Mouse (Mus musculus): ENCODE data around the gene Crb1.
A peak's percentile ranks its signal among the peaks of the same experiment; 100 is the strongest.
"Not testable (repeated sequence)": the region's sequence is repeated elsewhere in the genome, so short reads cannot be mapped to it uniquely, and the experiment has no call there.

Crb1 gene

GRCm38 (mm10) chr1:139376638-139377286 lies at the start of gene Crb1:
Gene Crb1 (minus strand): TSS chr1:139377100.
- DNase-seq (ENCODE audit: low spot score), result peak; percentile 36

DNA sequence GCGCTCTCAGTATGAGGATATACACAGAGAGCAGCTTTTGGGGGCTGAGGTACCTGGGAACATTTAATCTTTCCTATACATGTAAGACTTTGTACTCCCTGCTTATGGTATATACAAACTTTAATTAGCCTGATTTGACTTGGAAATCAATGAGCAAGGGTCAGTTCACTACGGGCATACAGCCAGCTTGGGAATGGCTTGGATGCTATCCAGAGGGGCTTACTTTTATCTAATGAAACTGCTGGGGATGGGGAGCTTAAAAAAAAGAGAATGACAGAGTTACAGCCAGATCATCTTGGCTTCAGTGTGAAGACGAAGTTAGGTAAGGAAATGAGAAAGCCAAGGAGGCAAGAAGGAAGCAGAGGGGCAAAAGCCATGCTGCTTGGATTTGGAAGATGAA lies 48.1 kb upstream of the Crb1 start:
- DNase-seq (ENCODE audit: low spot score), result peak; percentile 29

GRCm38 (mm10) chr1:139423931-139424330 lies 47.0 kb upstream of the Crb1 start:
- no peak for DNase-seq (ENCODE audit: low spot score)

GRCm38 (mm10) chr1:139422941-139423340 lies 46.0 kb upstream of the Crb1 start:
- DNase-seq (ENCODE audit: low spot score), result peak; percentile 13

DNA sequence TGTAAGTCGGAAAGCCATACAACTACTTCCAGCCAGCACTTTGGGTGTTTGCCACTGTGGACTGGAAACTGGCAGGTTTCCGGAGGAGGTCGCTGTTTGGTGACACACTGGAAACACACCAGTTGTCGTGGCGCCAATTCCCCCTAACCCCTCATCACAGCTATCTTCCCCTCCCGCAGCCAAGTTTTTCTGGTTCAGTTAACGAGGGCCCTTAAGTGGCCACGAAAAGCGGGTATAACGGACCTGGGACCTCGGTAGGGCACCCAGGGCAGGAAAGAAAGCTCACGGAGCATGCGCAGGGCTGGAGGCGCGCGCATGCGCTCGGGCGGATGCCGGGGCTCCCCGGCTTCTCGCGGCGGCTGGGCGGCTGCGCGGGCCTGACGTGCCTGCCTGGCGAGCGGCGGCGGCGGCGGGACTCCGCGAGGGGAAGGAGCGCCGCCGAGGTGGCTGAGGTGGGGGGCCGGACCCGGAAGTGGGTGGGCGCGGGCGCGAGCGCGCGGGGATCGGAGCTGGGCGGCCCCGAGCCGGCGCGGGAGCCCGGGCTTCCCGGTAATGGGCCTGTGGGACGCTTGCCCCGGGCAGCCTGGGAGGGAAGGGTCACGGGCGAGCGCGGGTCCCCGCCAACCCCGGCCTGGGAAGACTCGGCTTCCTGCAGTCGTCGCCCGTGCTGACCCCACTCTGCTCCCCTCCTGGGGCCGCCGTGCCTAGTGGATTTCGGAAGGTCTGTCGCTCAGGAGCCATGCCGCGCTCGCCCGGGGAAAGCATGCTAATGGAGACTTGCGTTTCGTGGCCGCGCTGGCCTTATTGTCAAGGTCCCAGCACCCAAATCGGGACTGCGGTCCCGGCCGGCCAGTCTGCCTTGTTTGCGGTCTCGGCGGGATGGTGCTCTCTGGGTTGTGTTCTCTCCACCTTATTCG lies 45.2 kb upstream of the Crb1 start, which contains the start of gene Zbtb41:
Zbtb41 (plus strand) TSS at position 414 of the 917 bp plus-strand sequence.
- DNase-seq (ENCODE audit: low spot score), result peak; percentile 94

DNA sequence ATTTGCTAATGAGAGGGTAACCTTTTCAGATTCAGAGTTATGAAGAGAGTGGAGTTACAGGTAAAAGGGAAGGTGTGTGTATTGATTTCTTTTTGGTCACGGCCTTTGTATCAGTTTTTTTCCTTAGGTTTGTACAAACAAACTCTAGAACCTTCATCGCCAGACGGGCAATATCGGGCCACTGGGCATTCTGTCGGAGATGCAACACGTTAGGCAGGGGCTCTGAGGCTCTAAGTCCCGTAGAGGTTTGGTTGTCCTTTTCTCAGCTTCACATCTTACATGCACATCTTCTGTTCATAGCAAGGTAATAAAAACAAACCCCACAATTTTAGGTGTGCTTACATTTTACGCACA lies 44.6 kb upstream of the Crb1 start:
- DNase-seq (ENCODE audit: low spot score), result no peak

- no peak for DNase-seq (ENCODE audit: low spot score)
Observed at GRCm38 (mm10) chr1:139413465-139413864, 36.6 kb upstream of the Crb1 start.

- DNase-seq (ENCODE audit: low spot score), result not testable (repeated sequence)
Observed at GRCm38 (mm10) chr1:139412365-139412764, 35.5 kb upstream of the Crb1 start.

DNA sequence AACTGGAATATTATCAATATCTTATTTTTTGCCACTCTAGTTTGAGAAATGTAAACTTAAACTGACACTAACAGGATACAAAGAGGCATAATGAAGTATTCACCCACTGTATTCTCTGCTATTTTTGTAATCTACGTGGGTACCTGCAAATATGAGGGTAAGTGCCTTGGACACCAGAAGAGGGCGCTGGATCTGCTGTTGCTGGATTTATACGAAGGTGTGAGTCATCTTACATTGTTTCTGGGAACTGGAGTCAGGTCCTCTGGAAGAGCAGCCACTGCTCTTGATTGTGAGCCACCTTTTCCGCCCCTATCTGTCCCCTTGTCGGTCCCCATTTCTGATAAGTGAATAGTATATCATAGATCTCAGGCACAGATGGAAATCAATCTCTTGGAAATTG lies 30.8 kb upstream of the Crb1 start:
- no peak for DNase-seq (ENCODE audit: low spot score)

- DNase-seq (ENCODE audit: low spot score), result no peak
Observed at GRCm38 (mm10) chr1:139405766-139406165, 28.9 kb upstream of the Crb1 start.

DNA sequence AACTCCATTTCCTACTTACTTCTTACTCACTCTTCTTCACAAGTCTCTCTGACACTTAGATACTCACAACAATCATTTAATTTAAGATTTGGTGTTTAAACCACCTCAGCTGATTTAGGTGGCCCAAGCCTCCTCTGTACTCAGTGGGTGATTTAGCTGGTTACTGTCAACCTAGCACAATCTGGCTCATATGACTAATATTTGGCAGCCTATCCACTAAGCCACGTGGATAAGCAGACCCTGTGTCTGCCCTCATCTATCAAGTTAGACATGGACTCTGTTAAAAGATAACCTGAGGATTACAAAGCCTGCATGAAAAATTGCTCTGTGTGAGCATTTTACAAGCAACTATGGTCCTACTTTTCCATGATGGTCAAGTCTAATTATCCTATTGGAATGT lies 19.7 kb upstream of the Crb1 start:
- no peak for DNase-seq (ENCODE audit: low spot score)

DNA sequence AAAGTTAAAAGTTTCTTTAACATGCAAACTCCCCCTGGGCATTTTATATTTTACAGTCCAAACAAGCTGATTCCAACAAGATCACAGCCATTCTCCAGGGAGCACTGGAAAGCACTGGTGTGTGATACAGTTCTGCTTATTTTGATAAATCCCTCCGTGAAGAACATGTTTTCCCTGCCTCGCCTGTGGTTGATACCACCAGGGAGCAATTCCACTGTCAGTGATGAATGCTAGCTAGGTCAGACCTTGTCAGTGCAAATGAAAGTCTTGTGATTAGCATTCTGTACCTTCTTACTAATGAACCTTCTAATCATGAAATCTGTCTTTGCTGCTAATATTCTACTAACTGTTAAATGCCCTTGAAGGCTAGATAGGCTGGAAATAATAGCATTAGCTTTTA lies 14.8 kb upstream of the Crb1 start:
- no peak for DNase-seq (ENCODE audit: low spot score)

- DNase-seq (ENCODE audit: low spot score), result no peak
Observed at GRCm38 (mm10) chr1:139379621-139379984, 2.7 kb upstream of the Crb1 start.

DNA sequence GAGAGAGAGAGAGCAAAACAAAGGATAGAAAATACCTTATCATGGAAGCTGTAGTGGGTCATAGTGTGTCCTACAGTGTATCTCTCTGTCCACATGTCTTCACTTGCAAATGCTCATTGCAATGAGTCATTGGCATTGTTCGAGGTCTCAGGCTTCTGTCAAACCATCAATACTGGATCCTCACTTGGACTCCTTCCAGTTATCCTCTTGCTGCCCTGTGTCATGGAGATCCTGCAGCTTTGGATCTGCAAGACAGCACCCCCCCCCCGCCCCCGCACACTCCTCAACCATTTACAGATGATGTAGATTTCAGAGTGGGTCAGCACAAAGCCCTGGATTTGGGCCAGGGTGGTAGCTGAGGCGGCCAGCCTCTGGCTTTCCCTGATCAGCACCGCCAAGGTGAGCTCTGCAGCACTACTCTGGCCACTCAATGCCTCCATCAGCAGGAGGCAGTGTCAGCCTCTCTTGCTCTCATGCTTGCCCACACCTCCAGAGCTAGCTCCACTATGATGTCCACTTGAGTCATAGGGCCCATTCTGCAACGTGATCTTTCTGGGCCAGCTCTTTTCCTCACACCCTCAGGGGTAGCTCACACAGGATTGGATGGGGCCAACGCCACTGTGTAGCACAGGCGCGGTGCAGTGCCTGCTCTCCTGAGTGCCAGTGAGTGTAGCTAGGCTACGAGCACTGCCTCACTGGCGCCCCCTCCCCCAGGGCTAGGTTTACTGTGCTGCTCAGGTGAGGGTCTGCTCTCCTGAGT lies 2.1 kb upstream of the Crb1 start:
- peak; percentile 55 for DNase-seq (ENCODE audit: low spot score)

GRCm38 (mm10) chr1:139375900-139376299 lies 1.0 kb downstream of the Crb1 start:
- DNase-seq (ENCODE audit: low spot score), result no peak

DNA sequence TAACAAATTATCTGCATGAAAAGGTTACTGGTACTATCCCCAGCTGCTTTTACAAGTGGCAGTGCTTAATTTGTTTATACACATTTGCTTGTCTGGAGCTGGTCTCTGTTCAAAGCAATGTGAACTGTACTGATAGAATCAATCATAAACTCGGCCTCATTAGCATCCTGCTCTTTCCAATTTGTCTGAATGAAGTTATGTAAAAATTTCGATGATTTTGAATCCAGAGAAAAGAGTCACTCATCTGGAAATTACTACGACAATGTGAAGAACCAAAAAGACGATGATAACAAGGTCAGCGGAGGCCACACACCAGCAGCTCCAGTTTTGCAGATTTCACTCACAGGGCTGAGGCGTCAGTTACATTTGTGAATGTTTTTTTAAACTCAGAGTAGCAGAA lies 5.6 kb downstream of the Crb1 start:
- no peak for DNase-seq (ENCODE audit: low spot score)

- DNase-seq (ENCODE audit: low spot score), result no peak
Observed at GRCm38 (mm10) chr1:139348566-139348965, 28.3 kb downstream of the Crb1 start.

DNA sequence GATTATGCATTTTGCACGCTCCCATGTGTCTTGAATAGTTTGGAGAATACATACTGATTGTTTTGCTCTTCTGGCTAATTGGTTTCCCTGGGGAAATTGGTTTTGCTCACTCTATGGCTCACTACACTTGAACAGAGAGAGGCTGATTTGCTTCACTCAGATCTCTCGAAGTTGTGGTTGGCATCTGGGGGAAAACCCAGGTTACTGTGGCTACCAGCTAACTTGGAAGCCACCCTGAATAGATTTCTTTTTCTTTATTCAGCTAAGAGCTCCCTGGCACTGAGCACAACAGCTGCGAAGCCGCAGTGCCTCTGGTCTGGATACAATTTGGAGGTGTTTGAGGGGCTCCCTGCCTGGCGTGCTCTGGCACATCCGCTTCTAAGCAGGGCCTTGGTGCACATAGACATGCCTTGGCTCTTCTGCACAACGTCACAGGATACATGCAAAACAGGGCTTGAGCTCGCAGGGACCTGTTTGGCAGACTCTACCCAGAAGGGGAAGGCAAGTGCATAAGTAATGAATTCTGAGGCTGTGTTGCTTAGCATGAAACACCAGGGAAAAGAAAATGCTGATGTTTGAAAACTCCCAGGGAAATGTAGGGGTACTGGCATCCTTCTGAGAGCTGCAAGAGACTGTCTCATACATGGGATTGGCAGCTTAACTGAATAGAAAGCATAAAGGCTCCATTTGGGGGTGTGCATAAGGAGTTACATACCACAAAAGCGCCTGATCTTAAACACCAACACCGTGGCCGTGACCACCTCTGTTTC lies 30.1 kb downstream of the Crb1 start:
- no peak for DNase-seq (ENCODE audit: low spot score)

GRCm38 (mm10) chr1:139346030-139346601 lies 30.8 kb downstream of the Crb1 start:
- DNase-seq (ENCODE audit: low spot score), result no peak

DNA sequence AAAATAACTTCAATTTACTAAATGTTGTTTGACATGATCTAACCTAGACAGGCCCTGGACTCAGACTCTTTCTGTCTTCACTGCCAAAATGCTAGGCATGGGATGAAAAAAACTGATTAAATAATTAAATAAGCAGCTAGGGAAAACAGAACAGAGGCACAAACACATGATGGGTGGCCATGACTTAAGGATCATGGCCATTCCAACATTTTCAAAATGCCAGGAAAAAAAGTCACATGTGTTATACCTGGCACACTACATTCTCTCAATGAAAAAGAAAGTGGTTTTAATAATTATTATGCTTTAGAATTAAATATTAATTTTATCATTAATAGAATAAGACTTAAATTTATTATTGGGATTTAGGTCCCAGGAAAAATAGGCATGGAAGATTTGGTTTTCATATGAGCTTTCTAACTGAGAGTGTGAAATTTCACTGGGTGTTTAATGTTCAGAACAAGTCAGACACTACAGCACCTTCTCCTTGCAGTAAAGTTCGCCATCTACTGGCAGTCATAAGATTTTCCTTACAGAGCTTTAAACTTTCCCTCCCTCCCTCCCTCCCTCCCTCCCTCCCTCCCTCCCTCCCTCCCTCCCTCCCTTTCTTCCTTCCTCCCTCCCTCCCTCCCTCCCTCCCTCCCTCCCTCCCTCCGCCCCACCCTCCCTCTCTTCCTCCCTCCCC lies 36.6 kb downstream of the Crb1 start:
- DNase-seq (ENCODE audit: low spot score), result peak; percentile 54

DNA sequence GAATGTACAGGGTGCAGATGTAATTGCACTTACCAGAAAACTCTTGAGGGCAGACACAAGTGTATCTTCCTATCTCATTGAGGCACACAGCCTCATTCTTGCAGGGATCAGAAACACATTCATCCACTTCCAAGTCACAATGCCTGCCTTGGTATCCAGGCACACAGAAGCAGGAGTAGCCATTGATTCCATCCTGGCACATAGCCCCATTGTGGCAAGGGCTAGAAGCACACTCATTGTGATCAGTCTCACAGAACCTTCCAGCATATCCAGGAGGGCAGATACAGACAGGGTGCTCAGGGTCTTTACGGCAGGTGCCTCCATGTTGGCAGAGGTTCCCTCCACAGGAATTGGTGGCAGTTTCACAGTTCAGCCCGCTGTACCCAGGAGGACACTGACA lies 39.9 kb downstream of the Crb1 start:
- DNase-seq (ENCODE audit: low spot score), result no peak
